Mouse (Mus musculus) G1E (cell line): ENCODE measurements around the gene Col6a1.

ENCODE experiments used
- CTCF ChIP-seq: IDR thresholded peaks from 2 replicates; pipeline ENCODE4 v1.5.1; 2012; ENCODE audit warnings: low read depth, low read length, inconsistent platforms, mixed read lengths
- GATA1 ChIP-seq: IDR thresholded peaks from 2 replicates; pipeline ENCODE4 v1.6.1; 2012; ENCODE audit warnings: borderline replicate concordance, low read length, inconsistent platforms, mixed read lengths
- POLR2AphosphoS5 ChIP-seq: IDR thresholded peaks from 2 replicates; pipeline ENCODE4 v1.6.1; 2012; ENCODE audit warnings: low read depth, low read length, inconsistent platforms; ENCODE audit not compliant: insufficient replicate concordance
- TAL1 ChIP-seq: conservative IDR thresholded peaks from 2 replicates; pipeline ENCODE4 v1.6.1; 2012; ENCODE audit warnings: low read depth, low read length, inconsistent platforms, mixed read lengths

DNA sequence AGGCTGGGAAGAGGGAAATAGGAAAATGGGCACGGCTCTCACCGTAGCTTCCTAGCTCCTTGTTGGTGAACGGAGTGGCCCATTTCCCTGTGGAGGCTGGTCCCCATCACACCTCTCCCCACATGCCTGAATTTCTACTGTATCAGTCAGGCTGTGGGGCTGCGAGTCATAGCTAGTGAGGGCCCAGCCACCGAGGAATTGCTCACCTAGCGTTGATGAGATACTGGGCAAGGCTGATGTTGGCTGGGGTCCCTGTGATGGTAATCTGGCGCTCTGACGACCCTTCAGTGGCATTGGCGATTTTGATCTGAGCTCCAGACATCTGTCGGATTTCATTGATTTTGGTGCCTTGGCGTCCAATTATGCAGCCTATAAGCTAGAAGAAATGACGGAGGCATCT is 37.0 kb upstream of the Col6a1 start:
- no peak for TF ChIP-seq CTCF
- TF ChIP-seq GATA1 = no peak
- no peak for TF ChIP-seq POLR2AphosphoS5
- TF ChIP-seq TAL1 = no peak
